Mouse (Mus musculus) megakaryocyte, embryonic 14.5 days (primary cell): ENCODE results near the gene Cdc42ep2. TPM values are rescaled to one million over a fixed set of nuclear protein-coding genes. Genes with fewer than 3 reads are reported as not detected.
A peak's percentile ranks its signal among the peaks of the same experiment; 100 is the strongest.

Source experiments
- H3K27me3 ChIP-seq: replicated peaks from 2 replicates; pipeline ENCODE3; 2012; ENCODE audit warnings: inconsistent platforms
- H3K36me3 ChIP-seq: replicated peaks from 2 replicates; pipeline ENCODE3; 2012; ENCODE audit warnings: low read length, inconsistent platforms, mixed read lengths
- H3K4me1 ChIP-seq: 2 replicates; pipeline ENCODE4 v1.6.1; 2012; ENCODE audit warnings: inconsistent platforms
- H3K4me3 ChIP-seq: replicated peaks from 2 replicates; pipeline ENCODE3; 2012; ENCODE audit warnings: moderate library complexity, mild to moderate bottlenecking, inconsistent platforms
- H3K9me3 ChIP-seq: 2 replicates; pipeline ENCODE4 v1.6.1; 2012; ENCODE audit warnings: inconsistent platforms
- FLI1 ChIP-seq: IDR thresholded peaks from 2 replicates; pipeline ENCODE4 v1.6.1; 2012; ENCODE audit warnings: low read length, inconsistent platforms, mixed read lengths
- GATA1 ChIP-seq: IDR thresholded peaks from 3 replicates; pipeline ENCODE4 v1.6.1; 2012; ENCODE audit warnings: mixed read lengths, low read length, inconsistent platforms, borderline replicate concordance
- polyA plus RNA-seq: library from polyadenylated mRNA; stranded (reverse); fragments of >175 nt; gene quantifications from 2 replicates; pipeline ENCODE4 v1.2.3, GENCODE M21; 2012; ENCODE audit warnings: low replicate concordance; ENCODE audit not compliant: insufficient read depth

The Cdc42ep2 gene
- polyA plus RNA-seq = 4.4 and 15.7 TPM in 2 replicates

GRCm38 (mm10) chr19:5924713-5925093 lies at the start of gene Cdc42ep2:
Gene Cdc42ep2 (minus strand): TSS chr19:5924816.
- Histone ChIP-seq H3K27me3 (peaks cover 11% of the 10 kb centered on the region), H3K36me3 (peaks cover 22% of the 10 kb centered on the region), H3K9me3 (no peaks in the 10 kb centered on the region), H3K4me3 (peak within 1 kb of the TSS; percentile 96), H3K4me1 (peaks cover 90% of the 10 kb centered on the region)
- TF ChIP-seq GATA1 = no peak
- TF ChIP-seq FLI1 = no peak

GRCm38 (mm10) chr19:5967664-5968063 lies 43.0 kb upstream of the Cdc42ep2 start:
- H3K36me3 ChIP-seq = no peaks in the 10 kb centered on the region
- H3K9me3 ChIP-seq = no peaks in the 10 kb centered on the region
- TF ChIP-seq GATA1 (no peak), FLI1 (no peak)
- peaks cover 61% of the 10 kb centered on the region for H3K4me1 ChIP-seq
- no peak overlapping the region for H3K4me3 ChIP-seq
- peaks cover 11% of the 10 kb centered on the region for H3K27me3 ChIP-seq

- peaks cover 7% of the 10 kb centered on the region for H3K27me3 ChIP-seq
- H3K4me1 ChIP-seq = peaks cover 61% of the 10 kb centered on the region
- H3K36me3 ChIP-seq = no peaks in the 10 kb centered on the region
- H3K4me3 ChIP-seq = peak overlapping the region; percentile 69
- no peaks in the 10 kb centered on the region for H3K9me3 ChIP-seq
- no peak for TF ChIP-seq FLI1
Observed at GRCm38 (mm10) chr19:5966786-5967185, 42.2 kb upstream of the Cdc42ep2 start.

- peaks cover 70% of the 10 kb centered on the region for H3K4me1 ChIP-seq
- H3K36me3 ChIP-seq = peaks cover 8% of the 10 kb centered on the region
- H3K27me3 ChIP-seq = peaks cover 2% of the 10 kb centered on the region
- no peaks in the 10 kb centered on the region for H3K9me3 ChIP-seq
- H3K4me3 ChIP-seq = no peak overlapping the region
- TF ChIP-seq FLI1 (no peak), GATA1 (no peak)
Observed at GRCm38 (mm10) chr19:5965910-5966309, 41.3 kb upstream of the Cdc42ep2 start.

- TF ChIP-seq GATA1 (no peak), FLI1 (no peak)
- peak overlapping the region; percentile 96 for H3K4me3 ChIP-seq
- no peaks in the 10 kb centered on the region for H3K9me3 ChIP-seq
- peaks cover 15% of the 10 kb centered on the region for H3K36me3 ChIP-seq
- H3K27me3 ChIP-seq = peaks cover 2% of the 10 kb centered on the region
- H3K4me1 ChIP-seq = peaks cover 69% of the 10 kb centered on the region
Observed at GRCm38 (mm10) chr19:5965280-5965679, 40.7 kb upstream of the Cdc42ep2 start.

- TF ChIP-seq GATA1 (no peak), FLI1 (no peak)
- peak overlapping the region; percentile 96 for H3K4me3 ChIP-seq
- peaks cover 15% of the 10 kb centered on the region for H3K36me3 ChIP-seq
- H3K9me3 ChIP-seq = no peaks in the 10 kb centered on the region
- no peaks in the 10 kb centered on the region for H3K27me3 ChIP-seq
- H3K4me1 ChIP-seq = peaks cover 64% of the 10 kb centered on the region
Observed at GRCm38 (mm10) chr19:5964804-5965203, 40.2 kb upstream of the Cdc42ep2 start.

- Histone ChIP-seq H3K36me3 (peaks cover 21% of the 10 kb centered on the region), H3K4me1 (peaks cover 62% of the 10 kb centered on the region), H3K4me3 (peak within 1 kb of the TSS; percentile 96), H3K27me3 (no peaks in the 10 kb centered on the region), H3K9me3 (no peaks in the 10 kb centered on the region)
- TF ChIP-seq FLI1 (0 out of 2 replicates have a peak, but pooled peaks have one; percentile 9), GATA1 (no peak)
Observed at GRCm38 (mm10) chr19:5963883-5964562, 39.4 kb upstream of the Cdc42ep2 start, which contains the start of gene Pola2. Gene Pola2 (minus strand): TSS chr19:5964202.

GRCm38 (mm10) chr19:5962651-5963050 lies 38.0 kb upstream of the Cdc42ep2 start:
- H3K9me3 ChIP-seq = no peaks in the 10 kb centered on the region
- H3K4me1 ChIP-seq = peaks cover 59% of the 10 kb centered on the region
- H3K36me3 ChIP-seq = peaks cover 35% of the 10 kb centered on the region
- TF ChIP-seq FLI1 (no peak), GATA1 (no peak)
- no peaks in the 10 kb centered on the region for H3K27me3 ChIP-seq
- peak overlapping the region; percentile 96 for H3K4me3 ChIP-seq

- Histone ChIP-seq H3K4me1 (peaks cover 35% of the 10 kb centered on the region), H3K4me3 (no peak overlapping the region), H3K9me3 (no peaks in the 10 kb centered on the region), H3K36me3 (peaks cover 86% of the 10 kb centered on the region), H3K27me3 (no peaks in the 10 kb centered on the region)
- TF ChIP-seq GATA1 (no peak), FLI1 (no peak)
Observed at GRCm38 (mm10) chr19:5957371-5957770, 32.8 kb upstream of the Cdc42ep2 start.

- Histone ChIP-seq H3K4me3 (no peak overlapping the region), H3K4me1 (peaks cover 38% of the 10 kb centered on the region), H3K36me3 (peaks cover 92% of the 10 kb centered on the region), H3K9me3 (no peaks in the 10 kb centered on the region), H3K27me3 (no peaks in the 10 kb centered on the region)
- TF ChIP-seq GATA1 (no peak), FLI1 (no peak)
Observed at GRCm38 (mm10) chr19:5956685-5957084, 32.1 kb upstream of the Cdc42ep2 start.
